Mouse (Mus musculus) lung, embryonic 16.5 days (tissue): ENCODE data around the gene 2210017I01Rik. TPM values are rescaled to one million over a fixed set of nuclear protein-coding genes. Genes with fewer than 3 reads are reported as not detected.

Experiments used
- ATAC-seq: fragments of 200-750 bp; cut with Nextera tagmentation; 2 replicates; pipeline ENCODE4 v1.8.0; 2017; ENCODE audit warnings: low read depth, mild to moderate bottlenecking, moderate library complexity
- H3K27ac ChIP-seq: fragments of 300-500 bp; sonication (generic); 2 replicates; pipeline ENCODE4 v1.5.1; 2014; ENCODE audit warnings: mild to moderate bottlenecking, control low read depth, low read length
- H3K27me3 ChIP-seq: fragments of 300-500 bp; sonication (generic); 2 replicates; pipeline ENCODE4 v1.6.1; 2014; ENCODE audit warnings: low read depth, low read length, mixed read lengths; ENCODE audit not compliant: control insufficient read depth, insufficient read depth
- H3K36me3 ChIP-seq: fragments of 300-500 bp; sonication (generic); 2 replicates; pipeline ENCODE4 v1.6.1; 2014; ENCODE audit warnings: low read length; ENCODE audit not compliant: control insufficient read depth, insufficient read depth
- H3K4me1 ChIP-seq: fragments of 300-500 bp; sonication (generic); replicated peaks from 2 replicates; pipeline ENCODE4 v1.6.1; 2014; ENCODE audit warnings: low read length, mixed read lengths; ENCODE audit not compliant: control insufficient read depth, insufficient read depth
- H3K4me2 ChIP-seq: fragments of 300-500 bp; sonication (generic); 2 replicates; pipeline ENCODE4 v1.6.1; 2014; ENCODE audit warnings: low read depth, low read length, control low read depth
- H3K4me3 ChIP-seq: fragments of 300-500 bp; sonication (generic); 2 replicates; pipeline ENCODE4 v1.5.1; 2014; ENCODE audit warnings: mild to moderate bottlenecking, low read length, control low read depth
- H3K9ac ChIP-seq: fragments of 300-500 bp; sonication (generic); 2 replicates; pipeline ENCODE4 v1.6.1; 2014; ENCODE audit warnings: low read length, control low read depth
- H3K9me3 ChIP-seq: fragments of 300-500 bp; sonication (generic); 2 replicates; pipeline ENCODE4 v1.6.1; 2016; ENCODE audit warnings: low read length; ENCODE audit not compliant: control insufficient read depth
- WGBS: fragments of 180-500 bp; shearing (Covaris S2); extraction: QIAGEN DNeasy Blood & Tissue Kit; methylation state at CpG from one replicate; pipeline ENCODE4 v1.1.7; 2014; 5-methylcytosine and 5-hydroxymethylcytosine counted together
- polyA plus RNA-seq: library from polyadenylated mRNA; unstranded; fragments of >200 nt; fragmentation: Nextera tagmentation; extraction: Ambion mirVana; gene quantifications from 2 replicates; pipeline ENCODE4 v1.2.1, GENCODE M21; 2015

2210017I01Rik gene
- polyA plus RNA-seq, 1 experiment from 2014 or later, result not detected

DNA sequence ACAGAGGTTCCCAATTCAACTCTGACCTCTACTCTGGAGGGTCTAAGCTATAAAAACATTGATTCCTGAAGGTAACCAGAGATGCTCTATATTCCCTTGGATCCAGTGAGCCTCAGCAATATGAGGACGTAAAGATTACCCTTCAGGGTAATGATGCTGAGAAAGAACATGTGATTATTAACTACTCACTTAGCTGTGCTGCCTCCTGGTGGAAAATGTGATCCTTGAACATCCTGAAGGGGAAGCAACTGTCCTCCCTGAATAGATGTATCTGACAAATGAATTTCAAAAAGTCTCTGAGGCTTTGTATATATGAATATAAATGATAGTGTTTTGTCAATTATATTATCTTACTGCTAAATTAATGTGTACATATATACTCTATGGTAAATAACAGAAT, 6.8 kb downstream of the 2210017I01Rik start:
- H3K4me3 ChIP-seq, result no peak overlapping the region
- no peaks in the 10 kb centered on the region for H3K9me3 ChIP-seq
- H3K4me2 ChIP-seq, result no peak overlapping the region
- no peaks in the 10 kb centered on the region for H3K4me1 ChIP-seq
- H3K9ac ChIP-seq, result no peak overlapping the region
- H3K27ac ChIP-seq, result no peak overlapping the region
- 35% methylated on average over 1 of the region's 1 CpGs for WGBS
- ATAC-seq, result no peak
- H3K36me3 ChIP-seq, result no peaks in the 10 kb centered on the region
- H3K27me3 ChIP-seq, result no peaks in the 10 kb centered on the region

DNA sequence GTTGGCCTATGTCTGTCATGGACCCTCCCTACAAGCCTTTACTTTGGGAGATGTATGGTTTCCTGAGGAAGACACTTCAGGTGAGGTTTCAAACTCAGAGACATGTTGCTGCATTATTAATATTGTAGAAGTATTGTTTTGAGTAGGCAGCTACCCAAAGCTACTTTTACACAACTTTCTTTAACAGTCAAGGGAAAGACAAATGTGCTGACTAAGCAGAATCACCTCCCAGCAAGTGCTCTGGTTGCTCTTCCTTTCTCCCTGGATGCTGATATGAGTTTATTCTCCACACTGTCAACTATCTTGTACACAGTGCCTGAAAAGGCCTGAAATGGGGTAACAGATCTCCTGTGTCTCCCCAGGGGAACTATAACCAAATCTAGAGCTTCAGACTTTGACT, 7.3 kb downstream of the 2210017I01Rik start:
- Histone ChIP-seq H3K4me3 (no peak overlapping the region), H3K27ac (no peak overlapping the region), H3K9ac (no peak overlapping the region), H3K27me3 (no peaks in the 10 kb centered on the region), H3K4me1 (no peaks in the 10 kb centered on the region), H3K4me2 (no peak overlapping the region), H3K36me3 (no peaks in the 10 kb centered on the region), H3K9me3 (no peaks in the 10 kb centered on the region)
- ATAC-seq, result no peak

DNA sequence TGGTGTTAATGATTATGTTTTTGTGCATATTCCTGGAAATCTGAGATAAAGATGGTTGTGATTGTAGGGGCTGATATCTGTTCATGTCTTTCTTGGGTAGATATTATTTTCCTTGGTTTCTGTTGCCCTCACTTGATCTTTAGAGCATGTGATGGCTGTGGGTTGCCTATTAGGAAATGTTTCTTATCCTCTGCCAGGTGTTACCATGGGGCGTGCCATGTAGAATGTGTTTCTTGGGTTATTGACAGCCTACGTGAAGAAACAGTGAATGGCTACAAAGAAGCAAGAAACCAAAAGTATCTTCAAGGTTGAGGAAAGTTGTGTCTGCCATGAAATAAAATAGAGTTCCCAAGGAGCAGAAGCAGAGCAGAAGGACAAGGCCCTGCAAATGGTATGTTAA, 8.9 kb downstream of the 2210017I01Rik start:
- H3K4me3 ChIP-seq, result no peak overlapping the region
- 85% methylated on average over 2 of the region's 2 CpGs for WGBS

DNA sequence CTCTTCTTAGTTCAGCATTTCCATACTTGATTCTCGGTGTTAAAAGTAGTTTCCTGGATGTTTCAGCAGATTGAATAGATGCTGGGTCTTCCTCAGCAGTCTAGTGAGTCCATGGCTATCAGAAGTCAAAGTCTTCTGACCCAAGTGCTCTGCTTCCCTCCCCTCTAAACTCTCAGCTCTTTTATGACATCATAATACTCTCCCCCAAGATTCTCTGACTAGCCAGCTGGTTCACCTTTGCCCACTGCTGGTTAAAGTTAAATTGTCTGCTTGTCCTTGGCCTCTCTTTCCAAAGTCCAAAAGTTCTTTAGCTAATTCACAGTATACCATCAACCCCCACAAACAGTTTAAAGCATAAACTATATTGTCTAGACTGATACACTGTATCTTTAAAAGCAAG, 18.4 kb downstream of the 2210017I01Rik start, which contains the start of gene Smcp:
TSS of gene Smcp (minus strand) at position 140 of the 400 bp plus-strand sequence.
- Histone ChIP-seq H3K4me1 (no peaks in the 10 kb centered on the region), H3K27ac (no peak within 1 kb of the TSS), H3K9me3 (no peaks in the 10 kb centered on the region), H3K9ac (no peak within 1 kb of the TSS), H3K4me3 (no peak within 1 kb of the TSS), H3K27me3 (no peaks in the 10 kb centered on the region), H3K36me3 (no peaks in the 10 kb centered on the region), H3K4me2 (no peak within 1 kb of the TSS)
- no peak for ATAC-seq
- 75% methylated on average over 1 of the region's 1 CpGs for WGBS

More for the DNA sequence above, 8.9 kb downstream of the 2210017I01Rik start:
- Histone ChIP-seq H3K27me3 (no peaks in the 10 kb centered on the region), H3K9ac (no peak overlapping the region), H3K9me3 (no peaks in the 10 kb centered on the region), H3K4me1 (no peaks in the 10 kb centered on the region), H3K4me2 (no peak overlapping the region), H3K36me3 (no peaks in the 10 kb centered on the region), H3K27ac (no peak overlapping the region)
- no peak for ATAC-seq

DNA sequence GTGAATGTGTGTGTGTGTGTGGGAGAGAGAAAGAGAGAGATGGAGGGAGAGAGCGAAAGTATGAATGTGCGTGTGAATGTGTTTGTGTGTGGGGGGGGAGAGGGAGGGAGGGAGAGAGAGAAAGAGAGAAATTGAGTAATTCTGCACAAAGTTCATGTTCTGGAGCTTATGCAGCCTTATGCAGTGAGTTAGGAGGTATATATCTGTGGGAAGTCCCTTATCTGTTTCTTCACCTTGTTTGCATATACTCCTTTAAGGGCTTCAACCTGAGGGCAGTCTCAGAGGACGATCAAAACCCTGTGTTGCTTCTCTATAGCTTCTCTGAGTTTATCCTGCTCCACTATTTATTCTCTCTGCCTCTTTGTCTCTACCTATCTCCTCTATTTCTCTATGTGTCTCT, 20.1 kb downstream of the 2210017I01Rik start:
- no peak for ATAC-seq
- no peaks in the 10 kb centered on the region for H3K9me3 ChIP-seq
- WGBS, result 57% methylated on average over 3 of the region's 3 CpGs
- no peaks in the 10 kb centered on the region for H3K4me1 ChIP-seq
- no peak overlapping the region for H3K9ac ChIP-seq
- no peak overlapping the region for H3K27ac ChIP-seq
- H3K27me3 ChIP-seq, result no peaks in the 10 kb centered on the region
- H3K4me2 ChIP-seq, result no peak overlapping the region
- H3K4me3 ChIP-seq, result no peak overlapping the region
- H3K36me3 ChIP-seq, result no peaks in the 10 kb centered on the region

DNA sequence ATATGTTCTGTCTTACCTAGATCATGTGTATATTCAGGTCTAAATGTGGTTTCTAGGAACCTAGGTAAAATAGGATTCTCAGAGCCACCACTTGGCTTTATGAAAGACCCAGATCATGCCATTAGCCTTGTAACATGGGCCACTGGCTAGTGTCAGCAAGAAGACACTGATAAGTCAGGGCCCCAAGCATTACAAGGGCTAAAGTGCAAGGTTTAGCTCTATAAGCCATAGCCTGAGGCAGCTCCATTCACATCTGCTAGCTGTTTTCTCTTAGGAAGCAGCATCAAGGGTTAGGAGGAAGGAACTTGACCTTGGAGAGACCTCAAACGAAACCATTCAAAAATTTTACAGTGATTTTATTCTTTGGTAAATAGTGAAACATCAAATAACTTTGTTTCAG, 22.2 kb downstream of the 2210017I01Rik start:
- no peaks in the 10 kb centered on the region for H3K36me3 ChIP-seq
- H3K27me3 ChIP-seq, result no peaks in the 10 kb centered on the region
- ATAC-seq, result no peak
- no peak overlapping the region for H3K27ac ChIP-seq
- no peak overlapping the region for H3K4me3 ChIP-seq
- H3K9ac ChIP-seq, result no peak overlapping the region
- WGBS, result 57% methylated on average over 1 of the region's 1 CpGs
- no peaks in the 10 kb centered on the region for H3K4me1 ChIP-seq
- no peak overlapping the region for H3K4me2 ChIP-seq
- H3K9me3 ChIP-seq, result no peaks in the 10 kb centered on the region

DNA sequence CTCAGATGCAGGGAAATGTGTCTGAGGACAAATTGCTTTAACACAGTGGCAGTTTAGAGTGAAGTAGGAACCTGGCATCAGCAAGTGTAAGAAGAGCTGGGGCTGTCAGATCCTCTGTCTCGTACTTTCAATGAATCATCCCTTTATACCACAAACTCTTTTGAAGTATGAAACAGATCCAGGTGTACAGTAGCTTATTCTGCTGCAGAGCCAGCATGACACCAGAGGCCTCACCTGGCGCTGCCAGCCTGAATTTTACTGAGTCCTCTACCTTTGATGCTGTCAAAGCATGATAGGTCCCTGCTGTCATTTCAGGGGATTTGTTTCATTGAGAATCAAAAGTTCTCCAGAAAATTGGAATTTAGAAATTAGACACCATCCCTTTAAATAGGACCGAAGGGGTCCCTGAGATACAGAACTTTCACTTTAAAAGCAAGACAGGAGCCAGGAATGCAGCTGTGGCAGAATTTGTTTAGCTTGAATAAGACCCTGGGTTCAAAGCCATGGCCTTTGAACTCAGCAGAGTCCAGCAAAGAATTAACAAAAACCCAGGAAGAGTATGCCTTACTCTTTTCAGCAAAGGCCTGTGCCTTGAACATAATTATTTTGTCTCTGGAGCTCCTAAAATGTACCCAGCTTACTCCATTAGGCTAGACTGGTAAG, 24.0 kb downstream of the 2210017I01Rik start:
- H3K4me1 ChIP-seq, result no peaks in the 10 kb centered on the region
- no peaks in the 10 kb centered on the region for H3K27me3 ChIP-seq
- WGBS, result 47% methylated on average over 3 of the region's 3 CpGs
- no peaks in the 10 kb centered on the region for H3K36me3 ChIP-seq
- H3K4me3 ChIP-seq, result no peak overlapping the region
- H3K9me3 ChIP-seq, result no peaks in the 10 kb centered on the region
- H3K4me2 ChIP-seq, result no peak overlapping the region
- no peak overlapping the region for H3K27ac ChIP-seq
- ATAC-seq, result no peak
- H3K9ac ChIP-seq, result no peak overlapping the region

DNA sequence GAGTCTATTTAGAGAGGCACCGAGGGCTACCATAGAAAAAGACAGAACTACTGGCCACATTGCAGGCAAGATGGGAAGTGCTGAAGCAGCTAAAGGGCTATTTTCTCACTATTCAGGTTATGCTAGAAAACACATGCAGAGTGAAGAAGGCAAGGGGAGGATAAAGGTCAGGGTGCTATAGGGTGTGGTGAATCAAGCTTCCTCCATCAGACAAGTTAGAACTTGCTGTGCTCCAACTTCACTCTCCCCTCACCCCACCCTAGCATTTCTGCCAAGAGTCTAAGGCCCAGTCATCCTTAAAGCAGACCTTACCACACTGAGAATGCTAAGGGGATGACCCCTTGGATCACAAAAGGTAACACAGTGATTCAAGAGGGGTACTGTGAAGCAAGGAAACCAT, 27.8 kb downstream of the 2210017I01Rik start:
- Histone ChIP-seq H3K4me1 (no peaks in the 10 kb centered on the region), H3K36me3 (no peaks in the 10 kb centered on the region), H3K4me3 (no peak overlapping the region), H3K9ac (no peak overlapping the region), H3K9me3 (no peaks in the 10 kb centered on the region), H3K4me2 (no peak overlapping the region), H3K27me3 (no peaks in the 10 kb centered on the region), H3K27ac (no peak overlapping the region)
- WGBS, result 59% methylated on average over 1 of the region's 1 CpGs
- ATAC-seq, result no peak

DNA sequence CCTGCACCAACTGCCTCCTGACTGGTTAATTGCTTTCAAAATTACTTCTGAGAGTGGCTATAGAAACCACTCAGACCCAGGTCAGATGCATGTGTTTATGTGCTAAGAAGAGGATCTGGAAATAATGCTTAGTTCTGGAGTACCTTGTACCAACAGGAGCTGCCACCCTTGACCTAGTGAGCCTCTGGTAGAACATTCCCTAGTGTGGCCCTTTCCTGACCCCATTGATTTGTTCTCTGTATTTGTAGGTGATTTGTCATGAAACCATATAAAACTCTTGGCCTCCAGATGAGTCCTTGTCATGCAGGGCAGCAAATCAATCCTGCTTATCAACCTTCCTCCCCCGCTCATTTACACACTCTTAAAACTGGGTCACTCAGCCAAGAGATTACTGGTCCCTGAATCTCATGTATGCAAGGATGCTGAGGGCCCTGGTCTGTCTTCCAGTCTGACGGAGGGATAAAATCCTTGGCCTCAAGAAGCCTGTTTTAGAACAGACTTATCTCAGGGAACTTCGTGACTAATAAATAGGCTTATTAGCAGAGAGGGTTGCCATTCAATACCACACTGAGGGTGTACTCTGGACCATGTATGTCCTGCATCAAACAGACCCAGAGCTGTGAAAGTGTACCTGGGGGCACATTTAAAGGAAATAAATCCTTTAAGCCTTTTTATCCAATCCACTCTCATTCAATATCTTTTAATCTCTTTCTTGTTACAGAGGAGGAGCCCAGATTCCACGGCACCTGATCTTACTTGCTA, 28.5 kb downstream of the 2210017I01Rik start:
- WGBS, result 58% methylated on average over 4 of the region's 4 CpGs
- Histone ChIP-seq H3K27me3 (no peaks in the 10 kb centered on the region), H3K27ac (no peak overlapping the region), H3K4me3 (no peak overlapping the region), H3K4me1 (no peaks in the 10 kb centered on the region), H3K9ac (no peak overlapping the region), H3K9me3 (no peaks in the 10 kb centered on the region), H3K4me2 (no peak overlapping the region), H3K36me3 (no peaks in the 10 kb centered on the region)
- no peak for ATAC-seq
